Mouse (Mus musculus) retina, adult 2 months (tissue): ENCODE measurements around the gene Ube4a.
A peak's percentile ranks its signal among the peaks of the same experiment; 100 is the strongest.

Experiments
- DNase-seq: peaks from one replicate; pipeline ENCODE4 v3.0.0-alpha.2; 2012; ENCODE audit warnings: low read depth, low spot score

Ube4a gene

GRCm38 (mm10) chr9:44965126-44965832 lies at the start of gene Ube4a:
TSS of gene Ube4a (minus strand) at chr9:44965600.
- peak; percentile 99 for DNase-seq

- no peak for DNase-seq
Observed at GRCm38 (mm10) chr9:45014879-45015278, 49.5 kb upstream of the Ube4a start.

DNA sequence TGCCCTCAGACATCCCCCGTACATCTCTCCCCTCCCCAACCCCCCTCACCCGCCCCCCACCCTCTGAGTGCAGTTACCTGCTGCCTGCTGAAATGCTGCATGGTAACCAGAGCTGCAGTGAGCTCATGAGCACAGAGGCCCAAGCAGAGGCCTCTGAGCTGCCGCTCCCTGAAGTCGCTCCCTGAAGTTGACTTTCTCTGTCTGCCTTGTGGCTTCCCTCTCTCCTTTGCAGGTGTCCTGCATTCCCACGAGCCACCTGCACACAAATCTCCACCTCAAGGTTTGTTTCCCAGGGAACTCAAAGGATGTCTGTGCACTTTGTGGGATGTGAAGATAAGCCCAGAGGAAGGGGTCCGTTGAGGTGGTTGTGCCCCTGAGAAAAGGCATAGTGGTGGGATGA lies 45.9 kb upstream of the Ube4a start:
- DNase-seq, result no peak

GRCm38 (mm10) chr9:45010461-45010860 lies 45.1 kb upstream of the Ube4a start:
- no peak for DNase-seq

- DNase-seq, result no peak
Observed at GRCm38 (mm10) chr9:45009180-45010078, 44.0 kb upstream of the Ube4a start, which contains the start of gene Cd3e. TSS of gene Cd3e (minus strand) at chr9:45009627.

GRCm38 (mm10) chr9:45008342-45008741 lies 42.9 kb upstream of the Ube4a start:
- no peak for DNase-seq

- DNase-seq, result no peak
Observed at GRCm38 (mm10) chr9:45007404-45007803, 42.0 kb upstream of the Ube4a start.

GRCm38 (mm10) chr9:45000249-45000648 lies 34.8 kb upstream of the Ube4a start:
- no peak for DNase-seq

DNA sequence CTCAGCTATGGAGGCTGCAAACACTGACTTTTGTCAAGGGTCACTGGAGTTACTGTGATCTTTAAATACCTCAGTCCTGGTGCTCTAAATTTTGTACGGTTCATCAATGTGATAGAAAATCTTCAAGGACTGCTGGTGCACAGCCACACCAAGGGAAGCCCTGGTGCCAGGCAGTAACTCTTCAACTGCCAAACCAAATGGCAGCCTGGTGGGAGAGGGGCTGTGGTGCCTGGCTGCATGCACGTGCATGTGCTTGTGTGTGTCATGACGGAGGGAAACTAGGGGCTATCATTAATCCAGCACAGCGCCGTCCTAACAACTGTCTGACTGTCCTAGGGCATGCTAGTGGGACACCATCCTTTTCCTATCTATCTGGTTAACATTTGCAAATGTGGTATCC lies 34.4 kb upstream of the Ube4a start:
- DNase-seq, result no peak

DNA sequence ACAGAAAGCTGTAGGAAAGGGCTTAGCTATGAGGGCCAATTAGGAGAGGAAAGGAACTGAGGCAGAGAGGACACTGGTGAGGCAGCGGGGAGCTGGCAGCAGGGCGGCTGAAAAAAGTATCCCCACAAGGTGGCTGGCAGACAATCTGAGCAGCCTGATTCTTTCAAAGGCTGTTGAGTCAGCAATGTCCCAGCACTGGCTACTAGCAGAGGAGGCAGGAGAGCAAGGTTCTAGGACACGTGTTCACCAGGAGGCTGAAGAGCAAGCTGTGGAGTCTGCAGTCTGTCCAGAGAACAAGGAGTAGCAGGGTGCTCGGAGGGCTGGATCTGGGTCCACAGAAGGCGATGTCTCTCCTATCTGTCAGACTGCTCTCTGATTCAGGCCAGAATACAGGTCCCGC lies 33.8 kb upstream of the Ube4a start:
- DNase-seq, result no peak

- DNase-seq, result no peak
Observed at GRCm38 (mm10) chr9:44998138-44998537, 32.7 kb upstream of the Ube4a start.

GRCm38 (mm10) chr9:44996590-44996989 lies 31.2 kb upstream of the Ube4a start:
- DNase-seq, result no peak

DNA sequence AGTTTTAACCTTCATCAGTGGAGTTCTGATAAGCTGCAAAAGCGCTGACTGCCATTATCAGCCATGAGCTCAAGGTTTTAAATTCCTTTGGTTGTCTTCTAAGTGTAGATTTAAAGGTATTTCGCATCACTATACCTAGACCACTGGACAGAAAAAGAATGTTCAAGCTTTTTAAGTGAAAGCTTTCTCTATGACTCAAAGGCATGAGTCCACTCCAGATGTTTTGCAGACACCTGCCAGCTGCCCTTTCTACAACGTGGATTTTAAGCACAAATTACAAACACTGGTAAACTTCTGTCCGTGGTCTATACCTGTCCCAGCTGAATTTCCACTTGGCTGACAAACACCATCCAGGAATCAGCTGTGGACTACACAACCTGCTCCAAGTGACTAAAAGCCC lies 29.6 kb upstream of the Ube4a start:
- no peak for DNase-seq

DNA sequence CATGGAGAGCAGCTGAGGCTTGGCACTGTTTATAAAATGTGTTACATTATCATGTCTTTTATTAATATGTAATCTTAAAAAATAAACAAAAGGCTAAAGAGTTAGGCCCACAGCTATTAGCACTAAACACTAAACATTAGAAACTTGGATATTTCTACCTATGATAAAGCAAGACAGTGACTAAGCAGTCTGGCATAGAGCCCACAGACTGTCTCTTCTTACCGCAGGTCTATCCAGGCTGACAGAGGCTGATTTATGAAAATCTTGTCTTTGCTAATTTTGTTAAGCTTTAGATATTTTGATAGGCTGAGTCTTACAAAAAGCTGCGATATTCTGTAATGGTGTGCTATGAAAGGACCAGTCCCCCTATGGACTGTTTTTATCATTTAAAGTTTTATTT lies 27.9 kb upstream of the Ube4a start:
- no peak for DNase-seq

DNA sequence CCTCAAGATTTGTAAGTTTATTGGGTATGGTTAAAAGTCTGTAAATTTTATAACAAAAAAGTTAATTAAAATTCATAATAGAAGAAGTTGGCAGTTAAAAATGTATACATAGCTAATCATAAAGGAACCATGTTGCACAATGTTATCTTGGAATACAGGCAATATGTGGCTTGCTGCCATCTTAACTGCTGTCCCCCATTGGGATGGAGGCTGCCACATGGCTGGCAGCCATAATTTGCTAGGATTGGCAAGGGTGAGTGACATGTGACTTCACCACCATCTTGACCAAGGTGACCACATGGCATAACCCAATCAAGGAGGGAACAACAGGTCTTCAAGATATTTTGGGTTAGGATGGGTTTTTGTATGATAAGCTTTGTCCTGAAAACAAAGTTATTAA lies 26.9 kb upstream of the Ube4a start:
- no peak for DNase-seq

DNA sequence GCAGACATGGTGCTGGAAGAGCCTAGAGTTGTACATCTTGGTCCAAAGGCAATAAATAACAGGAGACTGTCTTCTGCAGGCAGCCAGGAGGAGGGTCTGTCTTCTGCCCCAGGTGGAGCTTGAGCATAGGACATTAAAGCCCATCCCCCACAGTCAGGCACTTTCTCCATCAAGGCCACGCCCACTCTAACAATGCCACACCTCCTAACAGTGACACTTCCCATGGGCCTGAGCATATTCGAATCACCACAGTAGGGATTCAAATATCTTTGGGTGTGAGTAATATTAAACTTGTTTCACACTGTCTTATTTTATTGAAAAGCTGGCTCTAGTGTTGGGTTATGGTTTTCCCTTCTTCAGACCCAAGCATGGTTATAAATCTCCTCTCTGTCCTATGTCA lies 26.4 kb upstream of the Ube4a start:
- DNase-seq, result no peak

DNA sequence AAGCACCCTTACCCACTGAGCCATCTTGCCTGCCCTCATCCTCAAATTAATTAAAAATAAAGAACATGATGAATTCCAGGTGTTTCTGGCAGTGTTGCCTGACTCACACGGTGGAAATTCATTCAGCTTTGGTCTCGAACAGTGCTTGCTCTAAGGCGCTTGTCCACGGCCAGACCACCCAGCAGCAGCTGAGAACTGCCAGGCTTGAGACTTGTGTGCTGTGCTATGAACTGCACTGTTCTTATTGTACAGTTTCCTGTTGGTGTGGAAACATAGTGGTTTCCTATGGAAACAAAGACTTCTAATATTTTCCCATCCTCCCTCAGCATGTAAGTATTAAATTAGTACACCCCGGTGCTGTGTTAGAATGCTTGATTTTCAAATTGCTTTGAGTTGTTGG lies 21.6 kb upstream of the Ube4a start:
- DNase-seq, result no peak

- DNase-seq, result no peak
Observed at GRCm38 (mm10) chr9:44986242-44986781, 20.9 kb upstream of the Ube4a start.

- no peak for DNase-seq
Observed at GRCm38 (mm10) chr9:44985721-44986161, 20.3 kb upstream of the Ube4a start.

- DNase-seq, result no peak
Observed at GRCm38 (mm10) chr9:44983001-44983400, 17.6 kb upstream of the Ube4a start.

GRCm38 (mm10) chr9:44982531-44982930 lies 17.1 kb upstream of the Ube4a start:
- DNase-seq, result no peak

DNA sequence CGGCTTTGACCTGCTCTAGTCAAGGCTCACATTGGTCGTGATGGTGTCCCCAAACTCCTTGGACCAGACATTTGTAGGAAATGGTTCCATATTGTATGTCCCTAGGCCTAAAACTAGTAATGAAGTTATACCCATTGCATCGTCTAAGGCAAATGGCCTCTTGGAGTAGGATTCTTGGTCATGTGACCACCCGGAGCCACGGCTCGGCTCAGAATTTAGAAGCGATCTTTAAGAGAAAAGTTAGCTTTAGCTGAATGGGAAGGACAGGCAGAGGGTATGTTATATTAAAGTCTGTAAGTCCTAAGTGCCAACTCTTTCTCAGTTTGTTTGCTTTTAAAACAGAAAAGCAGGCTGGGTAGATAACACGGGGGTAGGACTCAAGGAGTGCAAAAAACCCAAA lies 16.7 kb upstream of the Ube4a start:
- no peak for DNase-seq

- DNase-seq, result no peak
Observed at GRCm38 (mm10) chr9:44981676-44982075, 16.3 kb upstream of the Ube4a start, which contains the start of gene Cd3d. TSS of gene Cd3d (plus strand) at chr9:44981786.
